Mouse (Mus musculus): Measurements from ENCODE around the gene Spats1. TPM values are rescaled to one million over a fixed set of nuclear protein-coding genes. Genes with fewer than 3 reads are reported as not detected.
"Not testable (repeated sequence)": the region's sequence is repeated elsewhere in the genome, so short reads cannot be mapped to it uniquely, and the experiment has no call there.

Gene Spats1
- polyA plus RNA-seq, 1 experiment, result not detected

DNA sequence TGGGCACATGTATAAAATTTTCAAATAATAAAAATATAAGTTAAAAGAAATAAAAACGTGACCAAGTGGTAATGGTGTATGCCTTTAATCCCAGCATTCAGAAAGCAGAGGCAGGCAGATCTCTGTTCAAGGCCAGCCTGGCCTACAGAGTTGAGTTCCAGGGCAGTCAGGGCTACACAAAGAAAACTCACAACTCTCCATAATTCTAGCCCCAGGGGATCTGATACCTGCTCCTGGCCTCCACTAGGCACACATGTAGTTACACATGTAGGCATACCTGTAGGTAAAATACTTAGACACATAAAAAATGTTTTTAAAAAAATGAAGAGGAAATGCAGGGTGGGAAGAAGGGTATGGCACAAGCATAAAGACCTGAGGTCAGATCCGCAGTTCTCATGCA is 20.4 kb downstream of the Spats1 start:
- no peak for DNase-seq (ENCODE audit: low read depth, low spot score)
- 84% methylated on average over 2 of the region's 2 CpGs for WGBS

DNA sequence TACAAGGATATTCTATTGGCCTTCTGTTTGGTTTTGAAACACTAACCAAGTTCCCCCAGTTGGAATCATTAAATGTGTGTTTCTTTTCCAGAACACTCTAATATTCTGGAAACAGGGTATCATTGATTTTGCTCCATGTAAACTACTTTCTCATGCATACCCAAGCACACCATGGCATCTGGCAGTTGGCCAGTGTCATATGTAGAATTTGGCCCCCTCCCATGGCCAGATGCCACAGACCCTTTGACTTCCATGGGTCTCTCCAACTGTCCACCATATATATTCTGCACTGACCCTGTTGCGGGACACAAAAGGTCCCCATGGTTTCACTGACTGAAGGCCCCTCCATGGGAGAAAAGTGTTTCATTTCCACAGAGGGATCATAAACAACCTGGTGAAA is 22.9 kb downstream of the Spats1 start:
- 98% methylated on average over 1 of the region's 1 CpGs for WGBS
- DNase-seq (ENCODE audit: low read depth, low spot score), result no peak

DNA sequence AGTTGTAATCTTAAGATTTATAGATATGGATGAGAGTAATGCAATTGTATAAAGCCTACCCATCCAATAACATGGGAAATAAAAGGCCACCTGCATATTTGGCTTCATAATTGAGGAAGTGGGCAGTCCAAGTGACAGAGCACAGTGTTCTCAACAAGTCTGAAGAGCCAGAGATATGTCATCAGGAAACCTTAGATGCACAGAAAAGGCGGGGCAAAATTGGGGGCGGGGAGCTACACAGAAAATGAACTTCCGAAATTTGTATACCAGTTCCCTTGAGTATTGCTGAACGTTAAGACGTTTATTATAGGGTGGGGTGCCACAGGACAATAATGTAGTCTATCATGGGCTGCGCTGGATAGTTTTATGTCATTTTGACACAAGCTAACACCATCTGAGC is 25.1 kb downstream of the Spats1 start:
- 43% methylated on average over 6 of the region's 6 CpGs for WGBS
- DNase-seq (ENCODE audit: low read depth, low spot score), result peak; percentile 39

DNA sequence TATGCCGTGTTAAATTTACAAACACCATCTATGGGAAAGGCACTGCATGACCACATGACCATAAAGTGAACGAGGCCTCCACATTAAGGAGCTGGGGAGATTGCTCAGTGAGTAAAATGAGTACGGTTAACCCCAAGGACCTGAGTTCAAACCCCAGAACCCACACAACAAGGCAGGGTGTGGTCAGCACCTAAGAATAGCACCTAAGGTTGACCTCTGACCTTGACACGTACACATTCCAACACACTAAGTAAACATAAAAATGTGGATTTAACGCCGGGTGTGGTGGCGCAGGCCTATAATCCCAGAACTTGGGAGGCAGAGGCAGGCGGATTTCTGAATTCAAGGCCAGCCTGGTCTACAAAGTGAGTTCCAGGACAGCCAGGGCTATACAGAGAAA is 25.6 kb downstream of the Spats1 start:
- DNase-seq (ENCODE audit: low read depth, low spot score), result no peak

DNA sequence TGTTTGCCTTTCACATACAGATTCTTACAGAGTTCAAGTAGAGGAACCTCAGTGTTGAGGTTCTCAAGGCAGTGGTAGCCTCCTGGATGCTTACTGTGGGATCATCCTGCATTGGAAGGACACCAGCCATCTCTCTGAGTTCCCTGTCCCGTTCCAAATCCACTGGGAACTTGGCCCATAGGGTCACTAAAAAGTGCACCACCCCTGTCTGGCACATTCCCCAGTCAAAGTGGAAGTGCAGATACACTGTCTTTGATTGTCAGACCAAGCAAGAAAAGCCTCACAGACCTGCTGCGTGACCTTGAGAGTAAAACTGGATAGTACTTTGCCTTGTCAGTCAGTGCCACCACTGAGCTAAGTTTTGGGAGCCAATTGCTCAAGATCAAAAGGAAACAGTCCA is 28.2 kb downstream of the Spats1 start:
- DNase-seq (ENCODE audit: low read depth, low spot score), result no peak
- 61% methylated on average over 2 of the region's 2 CpGs for WGBS

More for the DNA sequence above, 25.6 kb downstream of the Spats1 start:
- 75% methylated on average over 8 of the region's 8 CpGs for WGBS

DNA sequence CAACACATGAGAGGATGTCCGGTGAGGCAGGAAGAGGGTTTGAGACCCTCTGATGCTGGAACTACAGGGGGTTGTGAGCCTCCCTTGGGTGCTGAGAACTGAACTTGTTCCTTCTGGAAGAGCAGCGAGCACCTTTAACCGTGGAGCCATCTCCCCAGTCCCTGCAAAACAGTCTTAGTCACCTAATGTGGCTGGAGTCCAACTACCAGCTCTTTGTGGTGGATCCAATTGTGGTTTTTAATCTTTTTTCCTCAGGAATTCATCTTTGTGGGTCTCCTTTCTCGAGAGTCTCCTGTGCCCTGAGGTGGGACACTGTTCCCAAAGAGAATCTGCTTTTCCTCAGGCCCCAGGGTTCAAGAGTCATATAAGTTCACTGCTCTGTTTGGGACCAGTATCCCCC is 29.3 kb downstream of the Spats1 start:
- WGBS, result 80% methylated on average over 4 of the region's 4 CpGs
- no peak for DNase-seq (ENCODE audit: low read depth, low spot score)

DNA sequence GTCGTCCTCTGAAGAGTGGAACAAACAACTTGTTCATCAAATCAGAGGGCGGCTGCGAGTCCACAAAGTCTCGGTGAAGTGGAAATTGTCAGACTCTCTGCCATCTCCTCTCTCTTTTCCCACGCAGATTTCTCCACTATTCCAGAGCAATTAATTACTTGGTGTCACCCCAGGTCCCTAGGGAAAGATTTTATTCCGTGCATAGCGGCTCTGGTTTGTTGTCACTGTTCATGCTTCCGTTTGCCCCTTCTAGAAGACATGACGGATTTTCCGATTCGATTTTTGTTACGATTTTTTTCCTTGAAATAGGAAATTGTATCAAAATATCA is 41.0 kb downstream of the Spats1 start:
- no peak for DNase-seq (ENCODE audit: low read depth, low spot score)
- WGBS, result 3% methylated on average over 12 of the region's 12 CpGs

DNA sequence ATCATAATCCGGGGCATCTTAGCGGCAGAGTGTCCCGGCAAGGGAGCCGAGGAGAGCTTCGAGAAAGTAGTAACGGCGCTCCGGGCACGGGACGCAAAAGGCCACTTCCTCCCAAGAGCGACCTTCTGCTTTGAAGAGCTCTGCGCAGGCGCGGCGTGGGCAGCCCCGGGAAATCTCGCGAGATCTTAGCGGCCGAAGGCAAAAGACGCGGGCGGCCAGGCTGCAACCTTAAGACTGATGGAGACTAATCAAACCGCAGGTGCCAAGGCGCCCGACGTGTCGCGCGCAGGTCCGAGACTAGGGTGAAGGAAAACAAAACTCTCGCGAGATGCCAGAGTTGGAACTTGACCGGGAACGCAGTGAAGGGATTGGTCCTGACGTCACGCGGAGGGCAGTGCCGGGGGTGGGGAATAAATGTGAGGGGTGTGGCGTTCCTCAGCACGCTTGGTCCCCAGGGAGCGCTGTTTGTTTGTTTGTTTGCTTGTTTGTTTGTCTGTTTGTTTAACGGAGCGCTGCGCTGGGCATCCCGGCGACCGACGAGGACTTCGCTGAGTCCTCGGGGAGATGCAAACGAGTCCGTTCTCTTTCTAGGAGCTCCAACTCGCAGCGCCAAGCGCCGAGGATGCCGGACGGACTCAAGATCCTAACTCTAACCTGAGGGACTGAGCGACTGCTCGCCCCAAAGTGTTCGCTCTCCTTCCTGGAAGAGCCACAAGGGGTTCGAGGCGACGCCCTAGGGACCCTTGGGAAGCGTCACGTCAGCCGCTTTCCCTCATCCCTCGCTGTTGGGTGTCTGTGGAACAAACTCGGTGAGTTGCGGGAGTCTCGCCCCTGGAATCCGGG is 41.6 kb downstream of the Spats1 start, which contains the start of gene Cdc5l:
TSS of gene Cdc5l (minus strand) at position 319 of the 843 bp plus-strand sequence.
- WGBS, result under 1% methylated on average over 73 of the region's 73 CpGs

DNA sequence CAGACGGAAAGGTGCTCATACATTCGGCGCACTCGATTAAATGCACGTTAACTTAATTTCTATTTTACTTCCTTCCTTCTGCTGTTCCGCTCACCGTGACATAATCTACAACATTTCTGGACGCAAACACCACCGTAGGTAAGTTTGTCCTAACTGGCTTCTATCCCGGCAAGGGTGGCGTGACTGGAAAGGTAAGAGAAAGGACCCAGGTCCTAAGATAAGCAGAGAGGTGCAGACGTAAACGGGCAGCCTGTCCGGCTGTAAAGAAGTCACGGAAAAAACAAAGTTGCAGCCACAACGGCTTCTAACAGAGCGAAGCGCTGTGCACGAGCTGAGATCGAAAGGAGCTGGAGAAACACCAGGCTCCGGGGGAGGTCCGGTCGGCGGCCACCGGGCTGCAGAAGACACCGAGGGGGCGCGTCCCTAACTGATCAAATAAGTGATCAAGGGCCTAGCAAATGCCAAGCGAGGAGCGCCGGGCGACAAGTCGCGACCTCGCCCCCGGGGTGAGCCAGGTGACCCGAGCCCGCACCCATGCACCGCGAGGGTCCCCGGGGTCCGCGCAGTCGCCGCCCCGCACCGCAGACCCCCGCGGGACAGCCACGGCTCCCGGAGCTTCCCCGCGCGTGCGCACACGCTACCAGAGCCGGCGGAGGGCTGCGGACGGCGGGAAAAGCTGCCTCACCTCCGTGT is 42.4 kb downstream of the Spats1 start:
- no peak for DNase-seq (ENCODE audit: low read depth, low spot score)
- WGBS, result under 1% methylated on average over 62 of the region's 62 CpGs

More for the DNA sequence above, 41.6 kb downstream of the Spats1 start, which contains the start of gene Cdc5l:
- DNase-seq (ENCODE audit: low read depth, low spot score), result peak; percentile 96

DNA sequence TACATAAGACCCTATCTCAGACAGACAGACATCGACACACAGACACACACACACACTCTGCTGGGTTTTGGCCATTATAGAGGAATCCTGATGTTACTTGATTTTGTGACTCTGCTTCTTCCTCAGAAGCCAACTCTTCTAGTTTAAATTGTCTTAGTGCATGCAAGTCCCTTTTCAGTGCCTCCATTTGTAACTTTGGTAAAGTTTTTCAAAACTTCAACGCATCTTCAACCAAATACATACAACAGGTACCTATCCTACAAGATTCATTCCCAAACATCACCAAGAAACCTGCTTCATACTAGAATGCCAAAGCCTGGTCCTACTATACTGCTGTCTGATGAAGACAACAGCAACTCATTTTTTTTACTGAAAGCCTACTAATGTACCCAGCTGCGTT is 43.2 kb downstream of the Spats1 start:
- WGBS, result 48% methylated on average over 3 of the region's 3 CpGs

DNA sequence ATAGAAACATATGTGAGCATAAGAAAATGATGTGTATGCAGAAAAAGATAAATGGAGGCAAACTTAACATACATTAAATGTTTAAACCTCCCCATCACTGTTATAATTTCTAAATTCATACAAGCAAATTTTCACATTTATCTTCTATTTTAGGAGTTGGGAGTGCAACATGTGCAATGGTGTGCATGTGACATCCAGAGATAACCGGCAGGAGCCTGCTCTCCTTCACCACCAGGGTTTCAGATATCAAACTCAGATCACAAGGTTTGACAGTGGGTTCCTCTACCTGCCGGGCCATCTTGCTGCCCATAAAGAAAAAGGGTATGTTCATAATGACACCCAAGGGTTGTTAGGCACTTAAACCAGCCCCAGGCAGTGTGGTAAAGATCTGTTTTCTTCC is 57.8 kb downstream of the Spats1 start:
- 79% methylated on average over 2 of the region's 2 CpGs for WGBS
- no peak for DNase-seq (ENCODE audit: low read depth, low spot score)

More for the DNA sequence above, 43.2 kb downstream of the Spats1 start:
- DNase-seq (ENCODE audit: low read depth, low spot score), result no peak

DNA sequence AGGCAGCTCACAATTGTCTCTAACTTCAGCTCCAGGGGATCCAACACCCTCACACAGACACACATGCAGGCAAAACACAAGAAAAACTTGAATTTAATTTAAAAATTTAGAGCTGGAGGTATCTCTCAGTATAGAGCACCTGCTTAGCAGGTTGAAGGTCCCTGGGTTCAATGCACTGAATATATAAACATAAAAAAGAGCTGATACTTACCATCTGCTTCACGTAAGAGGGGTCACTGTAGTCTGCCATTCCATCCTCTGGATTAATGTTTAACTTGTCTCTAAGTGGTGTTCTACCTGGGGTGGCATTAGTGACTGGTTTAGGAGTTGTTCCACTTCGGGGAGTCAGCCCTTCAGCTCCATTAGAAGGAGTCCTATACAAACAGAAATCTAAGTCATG is 63.6 kb downstream of the Spats1 start:
- DNase-seq (ENCODE audit: low read depth, low spot score), result not testable (repeated sequence)
- 44% methylated on average over 2 of the region's 2 CpGs for WGBS

DNA sequence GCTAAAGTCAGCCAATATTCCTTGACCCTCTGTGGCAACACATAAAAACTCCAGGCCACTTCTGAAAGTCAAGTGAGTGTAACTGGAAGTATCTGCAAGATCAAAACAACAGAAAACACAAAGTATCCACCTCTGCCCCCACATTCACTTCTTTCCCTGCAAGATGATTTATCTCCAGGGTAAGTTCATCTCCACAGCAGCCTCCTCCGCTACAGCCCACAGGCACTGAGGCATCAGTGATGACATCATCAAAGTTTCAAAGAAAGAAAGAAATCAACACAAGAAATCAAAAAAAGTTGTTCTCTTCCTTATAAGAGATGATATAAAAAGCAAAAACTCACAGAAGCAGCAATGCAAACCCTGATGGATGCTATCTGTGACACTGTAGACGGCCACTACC is 66.5 kb downstream of the Spats1 start:
- DNase-seq (ENCODE audit: low read depth, low spot score), result no peak
- WGBS, result 93% methylated on average over 2 of the region's 2 CpGs

DNA sequence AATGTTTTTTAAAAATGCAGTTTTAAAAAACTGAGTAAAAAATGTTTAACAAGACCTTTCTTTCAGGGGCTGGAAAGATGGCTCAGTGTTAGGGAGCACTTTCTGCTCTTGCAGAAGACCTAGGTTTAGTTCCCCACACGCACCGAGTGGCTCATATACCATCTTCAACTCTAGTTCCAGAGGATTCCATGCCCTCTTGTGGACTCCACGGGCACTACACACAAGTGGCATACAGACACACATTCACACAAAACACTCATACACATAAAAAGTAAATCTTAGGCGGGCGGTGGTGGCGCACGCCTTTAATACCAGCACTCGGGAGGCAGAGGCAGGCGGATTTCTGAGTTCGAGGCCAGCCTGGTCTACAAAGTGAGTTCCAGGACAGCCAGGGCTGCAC is 68.9 kb downstream of the Spats1 start:
- 95% methylated on average over 10 of the region's 10 CpGs for WGBS
- no peak for DNase-seq (ENCODE audit: low read depth, low spot score)

DNA sequence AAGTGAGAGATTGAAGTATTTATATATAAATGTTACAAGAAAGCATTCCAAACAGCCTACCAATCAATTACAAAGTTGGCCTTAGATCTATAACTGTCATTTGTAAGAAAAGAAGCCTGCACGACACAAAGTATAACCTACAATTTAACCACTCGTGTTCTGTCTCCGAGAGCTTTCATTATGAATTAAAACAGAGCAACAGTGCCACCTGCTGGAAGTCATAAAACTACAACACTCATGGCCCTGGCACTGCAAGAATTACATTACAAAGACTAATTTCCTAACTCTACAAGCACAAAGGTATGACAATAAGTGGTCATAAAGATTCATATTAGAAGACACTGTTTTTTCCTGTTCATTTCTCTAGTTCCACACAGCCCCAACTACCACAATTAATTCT is 72.0 kb downstream of the Spats1 start:
- WGBS, result 8% methylated on average over 3 of the region's 3 CpGs
- peak; percentile 62 for DNase-seq (ENCODE audit: low read depth, low spot score)

DNA sequence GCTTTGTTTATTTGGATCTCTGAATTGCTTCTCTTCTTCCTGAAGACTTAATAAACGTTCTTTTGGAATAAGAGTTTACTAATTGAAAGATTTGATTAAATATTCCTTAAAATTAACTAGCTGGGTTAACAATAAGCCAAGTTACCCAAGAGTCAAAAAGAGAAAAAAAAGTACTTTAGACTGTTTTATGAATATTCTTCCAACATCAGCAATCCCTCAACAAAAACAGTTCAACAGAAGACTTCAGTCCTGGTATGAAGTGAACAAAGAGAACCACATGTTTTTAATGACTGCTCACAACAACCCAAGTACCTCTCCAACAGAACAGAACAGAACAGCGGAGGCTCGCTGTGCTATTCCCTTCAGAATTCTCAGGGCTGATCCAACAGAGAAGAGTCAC is 72.6 kb downstream of the Spats1 start:
- DNase-seq (ENCODE audit: low read depth, low spot score), result no peak
- WGBS, result 69% methylated on average over 3 of the region's 3 CpGs

DNA sequence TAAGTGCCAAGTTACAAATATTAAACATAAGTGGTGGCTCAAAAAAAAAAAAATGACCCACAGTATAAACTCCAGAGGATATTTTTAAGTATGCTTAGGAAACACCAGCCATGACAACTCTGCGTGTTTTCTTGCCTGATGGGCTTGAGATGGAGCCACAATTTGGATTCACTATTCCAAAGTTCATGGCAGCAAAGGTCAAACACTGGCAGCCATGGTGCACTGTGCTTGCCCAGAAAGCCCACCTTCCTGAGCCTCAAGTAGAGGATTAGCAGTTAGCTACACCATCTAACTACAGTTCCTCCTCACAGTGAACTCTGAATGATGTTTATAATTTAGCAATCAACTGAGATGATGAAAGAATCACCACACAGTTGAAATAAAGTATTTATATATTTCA is 73.1 kb downstream of the Spats1 start:
- WGBS, result 73% methylated on average over 1 of the region's 1 CpGs
- DNase-seq (ENCODE audit: low read depth, low spot score), result no peak

DNA sequence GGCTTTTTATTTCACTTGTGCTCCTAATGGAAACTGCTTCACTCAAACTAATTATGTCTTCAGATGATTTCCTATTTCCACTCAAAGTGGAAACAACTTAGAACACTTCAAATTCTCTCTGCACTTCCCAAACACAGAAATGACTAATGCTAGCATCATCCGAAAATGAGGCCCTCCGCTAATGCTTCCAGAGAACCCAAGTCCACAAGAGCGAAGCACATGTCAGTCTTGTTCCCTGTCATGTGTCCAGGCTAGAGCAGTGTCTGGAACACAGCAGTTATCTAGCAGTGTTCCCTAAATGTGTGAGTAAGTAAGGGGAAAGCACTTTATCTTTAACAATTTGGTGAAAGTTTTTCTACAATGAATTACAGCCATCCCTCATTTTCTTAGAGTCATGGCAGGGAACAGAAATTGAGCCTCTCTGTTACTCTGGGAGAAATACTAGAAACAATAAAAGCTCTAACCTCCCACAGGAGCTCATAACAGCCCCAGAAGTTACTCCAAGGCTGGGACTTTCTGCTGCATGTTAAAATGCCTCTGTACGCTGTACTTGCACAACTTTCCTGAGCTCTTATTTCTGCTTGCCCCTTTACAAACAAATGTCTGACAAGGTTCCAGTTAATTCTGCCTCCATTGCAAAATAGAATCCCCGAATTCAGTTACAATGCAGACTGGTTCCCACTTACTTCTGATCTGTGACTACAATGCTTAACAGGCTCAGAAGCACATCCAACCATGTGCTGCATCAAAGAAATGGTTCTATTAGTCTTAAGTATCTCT is 73.9 kb downstream of the Spats1 start:
- DNase-seq (ENCODE audit: low read depth, low spot score), result no peak
- 77% methylated on average over 5 of the region's 5 CpGs for WGBS

DNA sequence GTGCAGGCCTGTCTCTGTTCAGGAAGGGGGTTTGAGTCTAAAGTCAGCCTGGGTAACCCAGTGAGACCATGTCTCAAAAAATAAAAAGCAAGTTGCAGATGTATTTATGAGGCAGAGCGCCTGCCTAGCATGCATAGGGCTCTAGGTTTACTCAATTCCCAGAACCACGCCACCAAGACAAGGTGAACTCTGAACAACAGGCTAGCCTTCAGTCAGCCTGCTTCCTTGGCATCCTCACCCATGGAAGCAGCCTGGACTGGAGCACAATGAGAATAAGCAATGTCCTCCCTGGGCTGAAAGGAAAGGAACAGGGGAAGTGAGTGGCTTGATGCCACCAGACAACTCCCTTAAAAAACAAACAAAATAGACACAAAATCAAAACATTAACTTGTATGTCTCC is 77.2 kb downstream of the Spats1 start:
- DNase-seq (ENCODE audit: low read depth, low spot score), result no peak
- WGBS, result 87% methylated on average over 2 of the region's 2 CpGs

DNA sequence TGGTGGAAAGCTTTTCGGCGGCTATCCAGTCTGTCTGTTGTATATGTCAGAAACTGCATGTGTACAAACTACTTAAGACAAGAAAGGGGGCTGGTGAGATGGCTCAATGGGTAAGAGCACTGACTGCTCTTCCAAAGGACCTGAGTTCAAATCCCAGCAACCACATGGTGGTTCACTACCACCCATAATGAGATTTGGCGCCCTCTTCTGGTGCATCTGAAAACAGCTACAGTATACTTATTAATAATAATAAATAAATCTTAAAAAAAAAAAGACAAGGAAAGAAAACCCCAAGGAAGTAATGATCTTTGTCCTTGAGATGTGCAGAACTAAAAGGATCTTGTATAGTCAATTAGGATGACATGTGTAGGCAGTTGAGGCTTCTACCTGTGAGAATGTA is 77.7 kb downstream of the Spats1 start:
- WGBS, result 86% methylated on average over 3 of the region's 3 CpGs
- DNase-seq (ENCODE audit: low read depth, low spot score), result no peak
